Mouse (Mus musculus): ENCODE results near the gene Hist1h2af. TPM values are rescaled to one million over a fixed set of nuclear protein-coding genes. Genes with fewer than 3 reads are reported as not detected.

Gene Hist1h2af
- total RNA-seq (2023), result 1,000 to 10,000 TPM; 1,080 to 1,089 TPM

GRCm38 (mm10) chr13:23533560-23534367 lies at the start of gene Hist1h2af:
Gene Hist1h2af (plus strand): TSS chr13:23533906.

GRCm38 (mm10) chr13:23488400-23489322 lies 45.0 kb upstream of the Hist1h2af start, which contains the start of gene Btn2a2:
Gene Btn2a2 (minus strand): TSS chr13:23488857.

DNA sequence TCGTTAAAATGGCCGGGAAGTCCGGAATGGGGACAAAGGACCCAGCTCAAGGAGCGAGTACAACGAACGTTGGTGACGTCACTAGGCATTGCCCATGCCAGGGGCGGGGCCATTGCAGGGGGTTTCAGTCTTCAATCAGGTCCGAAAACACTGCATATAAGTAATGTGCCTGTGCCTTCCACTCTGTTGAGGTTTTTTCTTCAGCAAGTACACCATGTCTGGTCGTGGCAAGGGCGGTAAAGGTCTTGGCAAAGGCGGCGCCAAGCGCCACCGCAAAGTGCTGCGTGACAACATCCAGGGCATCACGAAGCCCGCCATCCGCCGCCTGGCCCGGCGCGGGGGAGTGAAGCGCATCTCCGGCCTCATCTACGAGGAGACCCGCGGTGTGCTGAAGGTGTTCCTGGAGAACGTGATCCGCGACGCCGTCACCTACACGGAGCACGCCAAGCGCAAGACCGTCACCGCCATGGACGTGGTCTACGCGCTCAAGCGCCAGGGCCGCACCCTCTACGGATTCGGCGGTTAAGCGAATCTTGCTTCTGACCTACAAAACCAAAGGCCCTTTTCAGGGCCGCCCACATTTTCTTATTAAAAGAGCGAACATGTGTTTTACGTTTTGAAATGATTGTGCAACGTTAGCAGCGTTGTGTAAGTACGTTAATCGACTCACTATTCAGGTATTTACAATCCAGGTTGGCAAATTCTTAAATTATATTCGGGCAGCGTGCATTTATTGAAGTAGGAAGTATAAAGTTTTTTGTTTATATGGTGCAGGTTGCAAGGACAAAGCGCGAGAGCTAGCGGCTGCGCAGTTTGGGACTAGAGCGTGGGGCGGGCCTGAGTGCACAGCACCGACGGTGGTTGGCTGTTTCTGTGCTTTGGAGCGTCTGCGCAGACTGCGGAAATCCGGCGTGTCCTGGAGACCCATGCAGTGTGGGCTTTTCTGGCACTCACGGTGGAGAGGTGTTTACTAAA lies 2.5 kb upstream of the Hist1h2af start, which contains the start of gene Hist1h4h:
Gene Hist1h4h (plus strand): TSS at position 150 of the 975 bp plus-strand sequence.

GRCm38 (mm10) chr13:23535137-23536075 lies 1.7 kb downstream of the Hist1h2af start, which contains the start of gene Hist1h3g:
Gene Hist1h3g (plus strand): TSS chr13:23535422.

GRCm38 (mm10) chr13:23542999-23543607 lies 9.4 kb downstream of the Hist1h2af start, which contains the start of gene Hist1h2bh:
Gene Hist1h2bh (minus strand): TSS chr13:23543392.

DNA sequence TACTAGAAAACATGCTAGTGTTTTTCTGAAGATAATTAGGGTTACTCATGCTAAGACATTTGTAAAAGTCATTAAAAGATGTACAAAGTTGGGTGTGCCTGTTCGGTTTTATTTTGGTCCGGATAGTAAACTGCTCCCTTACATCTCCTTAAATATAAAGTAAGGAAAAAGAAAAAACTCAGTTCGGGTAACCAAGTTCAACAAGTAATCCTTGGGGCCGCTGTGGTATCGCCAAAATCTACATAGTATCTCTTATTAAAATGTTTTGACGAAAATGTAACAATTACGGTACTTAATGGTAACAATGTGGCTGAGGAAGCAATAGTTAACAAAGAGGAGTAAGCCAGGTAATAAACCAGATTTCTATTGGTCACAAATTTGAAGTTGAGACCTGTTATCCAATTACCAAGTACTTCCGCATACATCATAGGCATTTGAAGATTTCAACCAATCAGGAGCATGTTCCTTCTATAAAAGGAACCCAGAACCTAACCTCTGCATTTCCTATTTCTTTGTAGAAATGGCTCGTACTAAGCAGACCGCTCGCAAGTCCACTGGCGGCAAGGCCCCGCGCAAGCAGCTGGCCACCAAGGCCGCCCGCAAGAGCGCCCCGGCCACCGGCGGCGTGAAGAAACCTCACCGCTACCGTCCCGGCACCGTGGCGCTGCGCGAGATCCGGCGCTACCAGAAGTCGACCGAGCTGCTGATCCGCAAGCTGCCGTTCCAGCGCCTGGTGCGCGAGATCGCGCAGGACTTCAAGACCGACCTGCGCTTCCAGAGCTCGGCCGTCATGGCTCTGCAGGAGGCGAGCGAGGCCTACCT lies 10.5 kb downstream of the Hist1h2af start, which contains the start of gene Hist1h3f:
Gene Hist1h3f (plus strand): TSS at position 88 of the 822 bp plus-strand sequence.

DNA sequence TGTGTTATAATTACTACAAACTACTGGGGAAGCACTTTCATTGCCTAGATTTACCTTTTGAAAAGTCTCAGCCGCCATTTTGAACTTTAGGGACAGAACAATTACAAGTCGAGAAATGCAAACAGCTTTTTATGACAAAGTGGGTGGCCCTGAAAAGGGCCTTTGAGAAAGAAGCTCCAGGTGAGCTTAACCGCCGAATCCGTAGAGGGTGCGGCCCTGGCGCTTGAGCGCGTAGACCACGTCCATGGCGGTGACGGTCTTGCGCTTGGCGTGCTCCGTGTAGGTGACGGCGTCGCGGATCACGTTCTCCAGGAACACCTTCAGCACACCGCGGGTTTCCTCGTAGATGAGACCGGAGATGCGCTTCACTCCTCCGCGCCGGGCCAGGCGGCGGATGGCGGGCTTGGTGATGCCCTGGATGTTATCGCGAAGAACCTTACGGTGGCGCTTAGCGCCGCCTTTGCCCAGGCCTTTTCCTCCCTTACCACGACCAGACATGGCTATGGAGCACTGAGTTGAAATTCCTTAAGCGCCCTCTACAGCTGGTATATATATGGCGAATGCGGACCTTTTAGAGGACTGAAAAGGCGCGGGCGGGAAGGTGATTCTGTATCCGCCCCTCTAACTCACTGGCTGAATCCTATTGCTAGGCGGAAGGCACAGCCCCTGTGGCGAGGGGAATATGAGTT lies 17.6 kb downstream of the Hist1h2af start, which contains the start of gene Hist1h4f:
Gene Hist1h4f (minus strand): TSS at position 503 of the 689 bp plus-strand sequence.

GRCm38 (mm10) chr13:23552962-23553361 lies 19.3 kb downstream of the Hist1h2af start, which contains the start of gene Hist1h1d:
Gene Hist1h1d (plus strand): TSS chr13:23553262.

DNA sequence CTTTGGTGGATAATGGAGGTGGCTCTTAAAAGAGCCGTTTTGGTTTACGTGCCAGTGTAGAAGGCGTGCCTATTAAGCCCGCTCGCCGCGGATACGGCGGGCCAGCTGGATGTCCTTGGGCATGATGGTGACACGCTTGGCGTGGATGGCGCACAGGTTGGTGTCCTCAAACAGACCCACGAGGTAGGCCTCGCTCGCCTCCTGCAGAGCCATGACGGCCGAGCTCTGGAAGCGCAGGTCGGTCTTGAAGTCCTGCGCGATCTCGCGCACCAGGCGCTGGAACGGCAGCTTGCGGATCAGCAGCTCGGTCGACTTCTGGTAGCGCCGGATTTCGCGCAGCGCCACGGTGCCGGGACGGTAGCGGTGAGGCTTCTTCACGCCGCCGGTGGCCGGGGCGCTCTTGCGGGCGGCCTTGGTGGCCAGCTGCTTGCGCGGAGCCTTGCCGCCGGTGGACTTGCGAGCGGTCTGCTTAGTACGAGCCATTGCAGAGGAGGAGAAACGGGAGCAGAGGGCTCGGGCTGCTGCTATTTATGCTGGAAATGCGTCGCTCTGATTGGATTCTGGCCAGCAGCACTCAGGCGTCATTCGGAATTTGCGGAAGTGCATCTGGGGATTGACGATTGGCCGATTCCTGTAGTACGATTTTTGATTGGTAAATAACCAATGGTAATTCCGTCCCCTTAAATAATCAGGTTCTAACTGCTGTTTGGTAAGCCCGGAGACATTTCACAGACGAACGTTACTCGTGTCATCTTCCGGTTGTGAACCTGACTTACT lies 28.4 kb downstream of the Hist1h2af start, which contains the start of gene Hist1h3e:
Gene Hist1h3e (minus strand): TSS at position 487 of the 777 bp plus-strand sequence.

GRCm38 (mm10) chr13:23571022-23571503 lies 37.4 kb downstream of the Hist1h2af start, which contains the start of the genes Hist1h2ae and Hist1h2bg:
Gene Hist1h2ae (minus strand): TSS chr13:23571220.
Gene Hist1h2bg (plus strand): TSS chr13:23571396.

GRCm38 (mm10) chr13:23573898-23574524 lies 40.3 kb downstream of the Hist1h2af start, which contains the start of the genes Hist1h2bf and Hist1h2ad:
Gene Hist1h2bf (minus strand): TSS chr13:23574196.
Gene Hist1h2ad (plus strand): TSS chr13:23574381.

GRCm38 (mm10) chr13:23575271-23575851 lies 41.7 kb downstream of the Hist1h2af start, which contains the start of gene Hist1h3d:
Gene Hist1h3d (plus strand): TSS chr13:23575763.

DNA sequence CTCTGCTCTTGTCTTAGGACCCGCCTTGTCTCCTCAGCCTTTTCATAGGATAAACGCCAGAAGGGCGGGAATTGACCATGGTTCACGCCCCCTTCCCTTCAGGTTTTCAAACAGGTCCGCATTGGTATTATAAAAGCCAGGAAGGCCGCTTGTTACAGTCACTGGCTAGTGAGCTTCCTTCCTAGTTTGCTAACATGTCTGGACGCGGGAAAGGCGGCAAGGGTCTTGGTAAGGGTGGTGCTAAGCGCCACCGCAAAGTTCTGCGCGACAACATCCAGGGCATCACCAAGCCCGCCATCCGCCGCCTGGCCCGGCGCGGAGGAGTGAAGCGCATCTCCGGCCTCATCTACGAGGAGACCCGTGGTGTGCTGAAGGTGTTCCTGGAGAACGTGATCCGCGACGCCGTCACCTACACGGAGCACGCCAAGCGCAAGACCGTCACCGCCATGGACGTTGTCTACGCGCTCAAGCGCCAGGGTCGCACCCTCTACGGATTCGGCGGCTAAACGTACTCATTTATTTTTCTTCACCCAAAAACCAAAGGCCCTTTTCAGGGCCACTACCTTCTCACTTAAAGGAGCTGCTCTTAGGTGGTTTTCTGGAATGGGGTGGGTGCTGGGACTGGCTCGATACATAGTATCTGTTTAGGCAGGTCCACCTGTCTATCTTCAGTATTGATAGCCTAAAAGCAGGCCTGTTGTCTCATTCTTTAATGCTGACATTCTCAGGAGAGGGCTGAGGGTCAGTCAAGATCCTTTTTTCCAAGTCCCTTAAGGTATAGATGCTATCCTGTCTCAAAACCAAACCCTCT lies 47.9 kb downstream of the Hist1h2af start, which contains the start of gene Hist1h4d:
Gene Hist1h4d (plus strand): TSS at position 191 of the 811 bp plus-strand sequence.

Data from neutrophil, adult 59 days (primary cell).